Mouse (Mus musculus): ENCODE measurements around the gene Dennd1a.

- no peak for TF ChIP-seq CTCF (IDR thresholded peaks at IDR 0.05; ENCODE audit: low read depth, low read length)
- TF ChIP-seq POLR2A (IDR thresholded peaks at IDR 0.05; ENCODE audit: insufficient read depth, low read length) = no peak
Measured at GRCm38 (mm10) chr2:38014702-38015101, 272.5 kb downstream of the Dennd1a start.

Measured in ES-Bruce4 (cell line).